Mouse (Mus musculus): ENCODE data around the gene Card10.

The Card10 gene

DNA sequence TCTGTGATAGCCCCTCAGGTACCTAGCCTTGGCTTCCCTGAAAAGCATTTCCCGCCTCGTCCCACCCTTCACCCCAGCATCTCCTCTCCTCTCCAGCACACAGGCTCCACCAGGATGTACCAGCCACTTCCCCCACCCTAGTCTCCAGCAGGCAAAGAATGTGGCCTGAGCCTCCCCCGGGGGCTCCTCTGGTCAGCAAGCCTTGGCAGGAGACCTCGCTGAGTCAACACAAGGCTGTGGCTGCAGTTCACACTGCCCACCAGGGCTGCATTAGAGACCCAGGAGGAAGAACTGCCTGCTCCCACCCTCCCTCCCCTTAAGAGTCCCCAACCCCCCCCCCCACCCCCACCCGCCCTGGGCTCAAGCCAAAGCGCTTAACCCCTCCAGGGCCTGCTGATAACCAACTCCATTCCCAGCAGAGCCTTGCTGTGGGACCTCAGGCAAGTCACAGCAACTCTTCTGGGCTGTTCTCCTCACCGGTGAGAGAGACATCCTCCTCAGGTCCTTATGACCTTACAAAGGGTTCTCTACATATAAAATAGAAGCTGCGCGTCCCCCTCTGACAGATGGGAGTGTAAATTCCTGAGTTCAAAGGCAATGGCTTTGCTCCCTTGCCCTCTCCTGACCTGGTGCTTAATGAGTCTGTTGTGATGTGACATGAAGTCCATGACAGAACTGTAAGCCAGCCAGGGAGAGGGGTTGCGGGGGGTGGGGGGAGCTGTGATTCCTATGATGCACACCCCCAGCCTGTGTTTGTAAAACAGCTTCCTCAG is 31.6 kb upstream of the Card10 start:
- no peak for DNase-seq (ENCODE audit: low read depth, low spot score)

GRCm38 (mm10) chr15:78833582-78833981 is 30.7 kb upstream of the Card10 start:
- no peak for DNase-seq (ENCODE audit: low read depth, low spot score)

DNA sequence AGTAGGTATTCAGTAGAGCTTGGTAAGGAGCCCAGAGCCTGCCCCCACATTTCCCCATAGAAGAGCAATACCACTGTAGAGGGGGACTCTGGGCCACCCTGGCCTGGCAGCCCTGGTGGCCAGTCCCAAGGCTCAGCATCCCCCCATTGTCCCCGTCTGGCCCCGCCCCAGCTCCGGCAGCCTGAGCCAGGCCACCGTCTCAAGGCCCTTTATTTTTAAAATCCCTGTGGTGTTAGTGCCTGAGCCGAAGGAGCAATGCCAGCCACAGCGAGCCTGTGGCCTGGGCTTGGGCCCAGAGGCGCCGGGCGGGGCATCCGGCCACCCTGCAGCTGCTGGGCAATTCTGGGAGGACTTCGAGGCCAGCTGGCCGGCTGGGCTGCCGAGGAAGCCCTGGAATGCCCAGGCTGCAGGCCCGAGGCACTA is 29.9 kb upstream of the Card10 start:
- no peak for DNase-seq (ENCODE audit: low read depth, low spot score)

GRCm38 (mm10) chr15:78831720-78832657 is 29.1 kb upstream of the Card10 start:
- no peak for DNase-seq (ENCODE audit: low read depth, low spot score)

- DNase-seq (ENCODE audit: low read depth, low spot score) = no peak
Measured at GRCm38 (mm10) chr15:78830742-78831719, 28.2 kb upstream of the Card10 start.

GRCm38 (mm10) chr15:78829636-78830035 is 26.8 kb upstream of the Card10 start:
- no peak for DNase-seq (ENCODE audit: low read depth, low spot score)

DNA sequence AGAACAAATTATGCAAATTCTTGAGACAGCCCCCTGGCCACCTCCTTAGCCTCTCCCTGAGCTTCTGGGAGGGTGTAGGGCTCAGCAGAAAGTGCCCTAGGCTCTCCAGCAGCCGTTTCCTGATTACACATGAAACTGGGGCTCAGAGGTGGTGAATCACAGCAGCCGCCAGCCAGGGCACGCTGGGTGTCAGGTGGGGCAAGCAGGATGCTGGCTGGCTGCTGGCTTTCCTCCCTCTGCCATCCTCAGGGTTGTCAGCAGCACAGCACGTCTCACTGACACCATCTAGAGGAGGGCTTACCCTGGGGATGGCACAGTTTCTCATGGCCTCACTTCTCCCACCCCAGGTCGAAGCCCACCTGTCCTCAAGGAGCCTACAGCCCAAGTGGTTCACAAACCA is 25.5 kb upstream of the Card10 start:
- DNase-seq (ENCODE audit: low read depth, low spot score) = no peak

- DNase-seq (ENCODE audit: low read depth, low spot score) = peak; percentile 65
Measured at GRCm38 (mm10) chr15:78826213-78827204, 23.7 kb upstream of the Card10 start.

- no peak for DNase-seq (ENCODE audit: low read depth, low spot score)
Measured at GRCm38 (mm10) chr15:78816074-78816391, 13.2 kb upstream of the Card10 start.

DNA sequence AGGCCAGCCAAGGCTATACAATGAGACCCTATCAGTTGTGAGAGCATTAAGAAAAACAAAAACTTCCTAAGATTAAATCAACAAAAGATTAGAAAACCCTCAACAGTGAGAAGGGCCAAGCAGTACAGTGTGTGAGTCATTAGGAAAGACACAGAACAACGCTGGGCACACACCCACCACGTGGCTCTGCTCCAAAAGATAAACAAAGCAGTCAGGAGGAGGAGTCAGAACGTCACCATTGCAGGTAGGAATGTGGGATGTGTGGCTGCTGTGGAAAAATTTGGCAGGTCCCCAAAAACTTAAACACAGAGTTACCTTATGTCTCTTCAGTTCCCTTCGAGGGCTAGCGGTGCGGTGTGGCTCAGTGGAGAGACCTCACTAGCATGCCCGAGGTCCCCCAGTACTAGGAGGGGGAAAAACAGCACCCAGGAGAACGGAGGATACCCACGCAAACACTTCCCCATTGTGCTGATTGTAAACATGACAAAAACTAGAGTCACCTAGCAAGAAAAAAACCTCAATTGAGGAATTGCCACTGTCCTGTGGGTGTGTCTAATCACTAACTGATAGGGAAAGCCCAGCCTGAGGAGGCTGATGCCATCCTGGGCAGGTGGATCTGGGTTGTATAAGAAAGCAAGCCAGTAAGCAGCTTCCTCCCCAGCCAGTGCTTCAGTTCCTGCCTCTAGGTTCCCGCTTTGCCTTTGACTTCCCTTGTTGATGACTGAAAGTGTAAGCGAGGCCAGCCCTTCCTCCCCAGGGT is 12.7 kb upstream of the Card10 start:
- DNase-seq (ENCODE audit: low read depth, low spot score) = no peak

- no peak for DNase-seq (ENCODE audit: low read depth, low spot score)
Measured at GRCm38 (mm10) chr15:78813603-78814002, 10.8 kb upstream of the Card10 start.

DNA sequence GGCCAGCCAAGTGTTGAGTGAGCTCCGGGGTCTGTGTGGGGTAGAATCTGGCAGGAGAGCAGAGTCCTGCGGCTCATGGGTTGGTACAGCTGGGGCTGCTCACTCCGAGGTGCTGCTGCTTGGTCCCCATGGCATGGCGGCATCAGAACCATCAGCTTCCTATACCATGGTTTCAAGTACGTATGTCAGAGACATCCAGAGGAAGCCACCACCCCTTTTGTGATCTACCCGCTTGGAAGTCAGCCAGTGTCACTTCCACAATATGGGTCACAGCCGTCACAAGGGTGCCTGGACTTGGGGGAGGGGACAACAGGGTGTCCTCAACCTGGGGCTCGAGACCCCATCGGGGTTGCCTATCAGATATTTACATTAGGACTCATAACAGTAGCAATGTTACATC is 7.3 kb upstream of the Card10 start:
- DNase-seq (ENCODE audit: low read depth, low spot score) = no peak

GRCm38 (mm10) chr15:78809739-78810138 is 6.9 kb upstream of the Card10 start:
- no peak for DNase-seq (ENCODE audit: low read depth, low spot score)

GRCm38 (mm10) chr15:78808980-78809379 is 6.1 kb upstream of the Card10 start:
- no peak for DNase-seq (ENCODE audit: low read depth, low spot score)

GRCm38 (mm10) chr15:78807141-78807540 is 4.3 kb upstream of the Card10 start:
- DNase-seq (ENCODE audit: low read depth, low spot score) = no peak

DNA sequence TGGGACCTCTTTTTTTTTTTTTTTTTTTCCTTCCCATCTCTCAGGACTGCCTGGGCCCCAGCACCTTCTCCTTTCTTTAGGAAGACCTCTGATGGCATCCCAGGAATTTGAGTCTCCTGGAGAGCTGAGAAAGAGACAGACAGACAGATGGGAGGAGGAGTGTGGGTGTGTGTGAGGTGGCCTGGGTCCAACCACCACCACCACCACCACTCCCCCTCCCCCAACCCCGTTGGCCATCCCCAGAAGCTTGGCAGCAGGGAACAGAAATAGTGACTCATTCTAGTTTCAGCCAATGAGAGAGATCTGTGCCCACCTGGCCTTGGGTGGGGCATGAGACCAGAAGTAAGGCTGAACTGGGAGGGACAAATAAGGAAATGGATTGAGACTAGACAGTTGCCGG is 3.8 kb upstream of the Card10 start:
- DNase-seq (ENCODE audit: low read depth, low spot score) = no peak

DNA sequence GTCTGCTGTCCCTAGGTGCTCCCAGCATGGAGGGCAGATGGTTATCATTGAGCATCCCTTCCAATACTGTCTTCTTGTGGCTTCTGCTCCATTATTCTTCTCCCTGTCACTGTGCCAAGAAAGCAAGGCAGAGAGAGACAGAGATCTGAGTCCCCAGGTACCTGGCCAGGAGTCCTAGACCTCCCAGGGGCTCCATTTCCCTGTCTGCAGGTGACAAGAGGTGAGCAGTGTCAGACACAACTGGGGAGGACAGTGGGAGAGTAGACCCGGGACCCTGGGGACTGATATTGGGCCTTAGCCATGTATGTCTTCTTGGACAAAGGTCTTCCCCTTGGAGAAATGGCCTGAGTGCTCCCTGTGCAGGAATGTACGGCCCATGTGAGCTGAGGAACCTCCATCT is 2.5 kb upstream of the Card10 start:
- DNase-seq (ENCODE audit: low read depth, low spot score) = no peak

DNA sequence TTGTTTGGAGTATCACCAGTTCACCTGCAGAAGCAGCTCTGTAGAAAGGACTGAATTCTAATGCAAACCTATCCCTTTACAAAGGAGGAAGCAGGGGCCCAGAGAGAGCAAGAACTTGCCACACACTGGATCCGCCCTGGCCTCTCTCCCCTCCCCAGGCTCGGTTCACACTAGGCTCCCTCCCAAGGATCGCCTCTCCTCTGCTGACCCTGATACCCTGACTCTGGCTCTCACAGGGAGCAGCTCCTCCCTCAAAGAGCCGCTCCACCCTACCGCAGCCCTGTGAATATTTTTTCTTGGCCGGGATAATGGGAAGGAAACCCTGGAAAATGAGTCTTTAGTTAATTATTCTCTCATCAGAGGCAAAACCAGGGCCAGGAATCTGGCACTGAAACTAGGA is 1.5 kb upstream of the Card10 start:
- DNase-seq (ENCODE audit: low read depth, low spot score) = no peak

DNA sequence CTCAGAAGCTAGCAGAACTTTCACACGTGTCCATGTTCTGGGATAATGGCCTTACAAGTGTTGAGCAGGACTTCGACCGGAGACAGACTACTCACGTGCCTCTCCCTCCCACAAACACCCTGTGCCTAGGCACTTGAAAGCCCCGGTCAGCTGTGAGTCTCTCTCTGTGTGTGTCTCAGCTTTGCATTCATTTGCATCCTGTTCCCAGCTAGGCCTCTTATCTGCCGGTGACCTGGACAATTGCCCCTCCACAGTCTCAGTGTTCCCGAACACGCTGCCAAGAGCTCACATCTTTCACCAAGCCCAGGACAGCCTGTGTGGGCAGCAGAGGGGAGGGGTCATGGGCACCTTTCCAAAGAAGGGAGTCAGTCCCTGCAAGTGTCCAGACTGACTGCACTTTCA is 658 bp upstream of the Card10 start:
- no peak for DNase-seq (ENCODE audit: low read depth, low spot score)
